Mouse (Mus musculus): ENCODE measurements at regions not wholly inside any gene's neighbourhood (a gene's known extent, or its start where the extent isn't known, plus 50 kb on each side); places are given as distances from the start of the nearest gene placed in this dataset.

GRCm38 (mm10) chr13:6374570-6375173 is 173.3 kb upstream of the Pitrm1 start:
- ATAC-seq (ENCODE audit: insufficient read depth): no peak

GRCm38 (mm10) chr13:6377919-6378318 is 170.0 kb upstream of the Pitrm1 start:
- Histone ChIP-seq H3K4me2 (ENCODE audit: low read depth) (no peak overlapping the region), H3K4me3 (ENCODE audit: insufficient read depth in 1 of 2, low read depth in 2 of 2, low read length in 2 of 2) (no peak overlapping the region), H3K27ac (no peak overlapping the region), H3K36me3 (replicated peaks; ENCODE audit: control insufficient read depth, insufficient read depth, low read depth) (no peaks in the 10 kb centered on the region), H3K4me1 (replicated peaks; ENCODE audit: control insufficient read depth in 2 of 2, insufficient read depth in 2 of 2, low read length in 1 of 2) (no peaks in the 10 kb centered on the region), H3K9ac (replicated peaks) (no peak overlapping the region), H3K27me3 (ENCODE audit: control insufficient read depth, insufficient read depth, low read length) (no peaks in the 10 kb centered on the region), H3K9me3 (ENCODE audit: control insufficient read depth, low read length) (no peaks in the 10 kb centered on the region)
- TF ChIP-seq CTCF (IDR thresholded peaks at IDR 0.05; ENCODE audit: low read depth) (no peak), EP300 (IDR thresholded peaks at IDR 0.05; ENCODE audit: low read depth) (no peak)
- ATAC-seq (ENCODE audit: insufficient read depth) (no peak), DNase-seq (ENCODE audit: low read depth in 3 of 3, low spot score in 3 of 3) (no peak)
- 52% methylated on average over 3 of the region's 3 CpGs for WGBS (ENCODE audit: insufficient replicate concordance)

More at GRCm38 (mm10) chr13:6374570-6375173, 173.3 kb upstream of the Pitrm1 start:
- H3K4me2 ChIP-seq (ENCODE audit: low read depth): no peak overlapping the region
- no peaks in the 10 kb centered on the region for H3K9me3 ChIP-seq (ENCODE audit: control insufficient read depth, low read length)
- no peak for TF ChIP-seq EP300 (IDR thresholded peaks at IDR 0.05; ENCODE audit: low read depth)
- no peak for TF ChIP-seq CTCF (IDR thresholded peaks at IDR 0.05; ENCODE audit: low read depth)
- no peak overlapping the region for H3K27ac ChIP-seq
- H3K36me3 ChIP-seq (replicated peaks; ENCODE audit: control insufficient read depth, insufficient read depth, low read depth): no peaks in the 10 kb centered on the region
- H3K27me3 ChIP-seq (ENCODE audit: control insufficient read depth, insufficient read depth, low read length): no peaks in the 10 kb centered on the region
- H3K4me3 ChIP-seq (ENCODE audit: insufficient read depth in 1 of 2, low read depth in 2 of 2, low read length in 2 of 2): no peak overlapping the region
- 54% methylated on average over 3 of the region's 3 CpGs for WGBS (ENCODE audit: insufficient replicate concordance)
- no peaks in the 10 kb centered on the region for H3K4me1 ChIP-seq (replicated peaks; ENCODE audit: control insufficient read depth in 2 of 2, insufficient read depth in 2 of 2, low read length in 1 of 2)
- H3K9ac ChIP-seq (replicated peaks): no peak overlapping the region
- no peak for DNase-seq (ENCODE audit: low read depth in 3 of 3, low spot score in 3 of 3)

- Histone ChIP-seq H3K4me1 (replicated peaks; ENCODE audit: control insufficient read depth in 2 of 2, insufficient read depth in 2 of 2, low read length in 1 of 2) (no peaks in the 10 kb centered on the region), H3K9ac (replicated peaks) (no peak overlapping the region), H3K27me3 (ENCODE audit: control insufficient read depth, insufficient read depth, low read length) (no peaks in the 10 kb centered on the region), H3K36me3 (replicated peaks; ENCODE audit: control insufficient read depth, insufficient read depth, low read depth) (no peaks in the 10 kb centered on the region), H3K9me3 (ENCODE audit: control insufficient read depth, low read length) (no peaks in the 10 kb centered on the region), H3K4me2 (ENCODE audit: low read depth) (no peak overlapping the region), H3K27ac (no peak overlapping the region), H3K4me3 (ENCODE audit: insufficient read depth in 1 of 2, low read depth in 2 of 2, low read length in 2 of 2) (no peak overlapping the region)
- no peak for DNase-seq (ENCODE audit: low read depth in 3 of 3, low spot score in 3 of 3)
- ATAC-seq (ENCODE audit: insufficient read depth): no peak
- 63% methylated on average over 4 of the region's 5 CpGs for WGBS (ENCODE audit: insufficient replicate concordance)
- no peak for TF ChIP-seq EP300 (IDR thresholded peaks at IDR 0.05; ENCODE audit: low read depth)
Measured at GRCm38 (mm10) chr13:6395562-6396223, 152.3 kb upstream of the Pitrm1 start.

- no peaks in the 10 kb centered on the region for H3K27me3 ChIP-seq (ENCODE audit: control insufficient read depth, insufficient read depth, low read length)
- DNase-seq (ENCODE audit: low read depth in 3 of 3, low spot score in 3 of 3): no peak
- 60% methylated on average over 1 of the region's 1 CpGs for WGBS (ENCODE audit: insufficient replicate concordance)
- no peaks in the 10 kb centered on the region for H3K9me3 ChIP-seq (ENCODE audit: control insufficient read depth, low read length)
- H3K4me3 ChIP-seq (ENCODE audit: insufficient read depth in 1 of 2, low read depth in 2 of 2, low read length in 2 of 2): no peak overlapping the region
- no peak overlapping the region for H3K4me2 ChIP-seq (ENCODE audit: low read depth)
- ATAC-seq (ENCODE audit: insufficient read depth): no peak
- no peak overlapping the region for H3K27ac ChIP-seq
- no peak for TF ChIP-seq CTCF (IDR thresholded peaks at IDR 0.05; ENCODE audit: low read depth)
- no peak for TF ChIP-seq EP300 (IDR thresholded peaks at IDR 0.05; ENCODE audit: low read depth)
- no peaks in the 10 kb centered on the region for H3K36me3 ChIP-seq (replicated peaks; ENCODE audit: control insufficient read depth, insufficient read depth, low read depth)
- no peak overlapping the region for H3K9ac ChIP-seq (replicated peaks)
- H3K4me1 ChIP-seq (replicated peaks; ENCODE audit: control insufficient read depth in 2 of 2, insufficient read depth in 2 of 2, low read length in 1 of 2): no peaks in the 10 kb centered on the region
Measured at GRCm38 (mm10) chr13:6397648-6398047, 150.3 kb upstream of the Pitrm1 start.

- Histone ChIP-seq H3K9ac (replicated peaks) (no peak overlapping the region), H3K9me3 (ENCODE audit: control insufficient read depth, low read length) (no peaks in the 10 kb centered on the region), H3K36me3 (replicated peaks; ENCODE audit: control insufficient read depth, insufficient read depth, low read depth) (no peaks in the 10 kb centered on the region), H3K27me3 (ENCODE audit: control insufficient read depth, insufficient read depth, low read length) (no peaks in the 10 kb centered on the region), H3K4me2 (ENCODE audit: low read depth) (no peak overlapping the region), H3K4me1 (replicated peaks; ENCODE audit: control insufficient read depth in 2 of 2, insufficient read depth in 2 of 2, low read length in 1 of 2) (no peaks in the 10 kb centered on the region), H3K4me3 (ENCODE audit: insufficient read depth in 1 of 2, low read depth in 2 of 2, low read length in 2 of 2) (no peak overlapping the region), H3K27ac (no peak overlapping the region)
- TF ChIP-seq EP300 (IDR thresholded peaks at IDR 0.05; ENCODE audit: low read depth): no peak
- TF ChIP-seq CTCF (IDR thresholded peaks at IDR 0.05; ENCODE audit: low read depth): no peak
- ATAC-seq (ENCODE audit: insufficient read depth) (no peak), DNase-seq (ENCODE audit: low read depth in 3 of 3, low spot score in 3 of 3) (no peak)
- 32% methylated on average over 4 of the region's 4 CpGs for WGBS (ENCODE audit: insufficient replicate concordance)
Measured at GRCm38 (mm10) chr13:6431821-6432220, 116.1 kb upstream of the Pitrm1 start.

All from liver, embryonic 14.5 days (tissue).